Mouse (Mus musculus) MEL (cell line): ENCODE measurements around the gene Tab1. TPM values are rescaled to one million over a fixed set of nuclear protein-coding genes. Genes with fewer than 3 reads are reported as not detected.

Source experiments
- DNase-seq: peaks from one replicate; pipeline ENCODE4 v3.0.0; 2011; ENCODE audit warnings: low read depth, low spot score
- H3K27ac ChIP-seq: 2 replicates; pipeline ENCODE4 v1.5.1; 2012; ENCODE audit warnings: low read depth, mild to moderate bottlenecking, control low read depth, low read length, moderate library complexity; ENCODE audit not compliant: control insufficient read depth
- H3K27me3 ChIP-seq, 2 experiments: fragments of 150-350 bp in 1 of 2; sonication (generic) in 1 of 2; 2 replicates each; pipeline ENCODE4 v1.6.1; 2012; ENCODE audit warnings: low read length in 2 of 2, mild to moderate bottlenecking in 2 of 2, improper control_type of control experiment in 1 of 2, moderate library complexity in 1 of 2; ENCODE audit not compliant: insufficient read depth in 2 of 2, control insufficient read depth in 1 of 2
- H3K36me3 ChIP-seq, 2 experiments: 2 replicates each; pipeline ENCODE4 v1.6.1; 2012 to 2014; ENCODE audit warnings: low read length in 2 of 2, improper control_type of control experiment in 1 of 2, inconsistent platforms in 1 of 2, mild to moderate bottlenecking in 1 of 2; ENCODE audit not compliant: insufficient read depth in 2 of 2, control insufficient read depth in 1 of 2
- H3K4me1 ChIP-seq, 2 experiments: fragments of 150-350 bp in 1 of 2; sonication (generic) in 1 of 2; 2 replicates each; pipeline ENCODE4 v1.6.1; 2012; ENCODE audit warnings: low read length in 2 of 2, improper control_type of control experiment in 1 of 2, mild to moderate bottlenecking in 1 of 2; ENCODE audit not compliant: insufficient read depth in 2 of 2, control insufficient read depth in 1 of 2
- H3K4me3 ChIP-seq, 2 experiments: fragments of 150-350 bp in 1 of 2; sonication (generic) in 1 of 2; 2 replicates each; pipeline ENCODE4 v1.5.1; 2012; ENCODE audit warnings: low read depth in 2 of 2, low read length in 2 of 2, mild to moderate bottlenecking in 2 of 2, moderate library complexity in 2 of 2, control low read depth in 1 of 2, improper control_type of control experiment in 1 of 2; ENCODE audit not compliant: control insufficient read depth in 1 of 2, insufficient read depth in 1 of 2
- H3K79me2 ChIP-seq: 2 replicates; pipeline ENCODE4 v1.6.1; 2012; ENCODE audit warnings: mild to moderate bottlenecking, low read length, moderate library complexity; ENCODE audit not compliant: control insufficient read depth, poor library complexity, insufficient read depth
- H3K9ac ChIP-seq: 2 replicates; pipeline ENCODE4 v1.6.1; 2012; ENCODE audit warnings: low read depth, mild to moderate bottlenecking, control low read depth, low read length, moderate library complexity; ENCODE audit not compliant: control insufficient read depth, poor library complexity, severe bottlenecking
- H3K9me3 ChIP-seq: fragments of 150-350 bp; sonication (generic); replicated peaks from 2 replicates; pipeline ENCODE4 v1.6.1; 2012; ENCODE audit warnings: mild to moderate bottlenecking, low read length, improper control_type of control experiment, moderate library complexity; ENCODE audit not compliant: insufficient read depth
- CHD1 ChIP-seq: IDR thresholded peaks from 2 replicates; pipeline ENCODE4 v1.6.1; 2012; ENCODE audit warnings: low read depth, mild to moderate bottlenecking, inconsistent platforms, low read length, improper control_type of control experiment
- CHD2 ChIP-seq: IDR thresholded peaks from 2 replicates; pipeline ENCODE4 v1.6.1; 2011; ENCODE audit warnings: low read length, improper control_type of control experiment
- CTCF ChIP-seq, 3 experiments: IDR thresholded peaks in 2 of 3; conservative IDR thresholded peaks in 1 of 3; 2 replicates each; pipeline ENCODE4 v1.5.1; 2011 to 2012; ENCODE audit warnings: low read length in 3 of 3, low read depth in 2 of 3, mild to moderate bottlenecking in 2 of 3, improper control_type of control experiment in 1 of 3, inconsistent platforms in 1 of 3, mixed read lengths in 1 of 3, moderate library complexity in 1 of 3; ENCODE audit not compliant: control insufficient read depth in 1 of 3, insufficient read depth in 1 of 3, poor library complexity in 1 of 3, severe bottlenecking in 1 of 3
- E2F4 ChIP-seq: IDR thresholded peaks from 2 replicates; pipeline ENCODE4 v1.6.1; 2011; ENCODE audit warnings: low read depth, low read length, improper control_type of control experiment, borderline replicate concordance
- ELF1 ChIP-seq: IDR thresholded peaks from 2 replicates; pipeline ENCODE4 v1.6.1; 2014; ENCODE audit warnings: low read depth, mild to moderate bottlenecking, inconsistent platforms, low read length, improper control_type of control experiment, moderate library complexity
- EP300 ChIP-seq, 2 experiments: IDR thresholded peaks; 2 replicates each; pipeline ENCODE4 v1.6.1; 2011; ENCODE audit warnings: improper control_type of control experiment in 2 of 2, low read length in 2 of 2, low read depth in 1 of 2, mild to moderate bottlenecking in 1 of 2
- GATA1 ChIP-seq: IDR thresholded peaks from 2 replicates; pipeline ENCODE4 v1.6.1; 2011; ENCODE audit warnings: low read depth, low read length, improper control_type of control experiment
- MAX ChIP-seq: IDR thresholded peaks from 2 replicates; pipeline ENCODE4 v1.6.1; 2011; ENCODE audit warnings: low read length, improper control_type of control experiment
- MYB ChIP-seq: IDR thresholded peaks from 2 replicates; pipeline ENCODE4 v1.6.1; 2011; ENCODE audit warnings: mild to moderate bottlenecking, low read depth, low read length, improper control_type of control experiment
- NELFE ChIP-seq: IDR thresholded peaks from 2 replicates; pipeline ENCODE4 v1.6.1; 2011; ENCODE audit warnings: low read depth, low read length, improper control_type of control experiment
- NRF1 ChIP-seq: IDR thresholded peaks from 2 replicates; pipeline ENCODE4 v1.6.1; 2014; ENCODE audit warnings: low read depth, mild to moderate bottlenecking, inconsistent platforms, low read length, improper control_type of control experiment, moderate library complexity; ENCODE audit not compliant: poor library complexity, insufficient read depth, severe bottlenecking
- POLR2A ChIP-seq, 2 experiments: IDR thresholded peaks; 2 replicates each; pipeline ENCODE4 v1.6.1; 2011 to 2012; ENCODE audit warnings: low read length in 2 of 2, mild to moderate bottlenecking in 2 of 2, control low read depth in 1 of 2, improper control_type of control experiment in 1 of 2, low read depth in 1 of 2, moderate library complexity in 1 of 2; ENCODE audit not compliant: control insufficient read depth in 1 of 2, insufficient read depth in 1 of 2, poor library complexity in 1 of 2
- RAD21 ChIP-seq: IDR thresholded peaks from 2 replicates; pipeline ENCODE4 v1.6.1; 2011; ENCODE audit warnings: mild to moderate bottlenecking, low read depth, low read length, improper control_type of control experiment
- RCOR1 ChIP-seq: IDR thresholded peaks from 2 replicates; pipeline ENCODE4 v1.6.1; 2012; ENCODE audit warnings: low read depth, mild to moderate bottlenecking, inconsistent platforms, low read length, improper control_type of control experiment
- SMC3 ChIP-seq: IDR thresholded peaks from 2 replicates; pipeline ENCODE4 v1.6.1; 2011; ENCODE audit warnings: low read depth, low read length, improper control_type of control experiment
- TAL1 ChIP-seq: IDR thresholded peaks from 2 replicates; pipeline ENCODE4 v1.6.1; 2012; ENCODE audit warnings: mild to moderate bottlenecking, inconsistent platforms, low read length, moderate library complexity, mixed read lengths
- TCF12 ChIP-seq: IDR thresholded peaks from 2 replicates; pipeline ENCODE4 v1.6.1; 2014; ENCODE audit warnings: low read depth, mild to moderate bottlenecking, inconsistent platforms, low read length, improper control_type of control experiment, moderate library complexity
- USF1 ChIP-seq: IDR thresholded peaks from 2 replicates; pipeline ENCODE4 v1.6.1; 2014; ENCODE audit warnings: low read depth, mild to moderate bottlenecking, inconsistent platforms, low read length, improper control_type of control experiment, moderate library complexity
- USF2 ChIP-seq, 2 experiments: IDR thresholded peaks; 2 replicates each; pipeline ENCODE4 v1.6.1; 2011 to 2012; ENCODE audit warnings: improper control_type of control experiment in 2 of 2, low read length in 2 of 2, borderline replicate concordance in 1 of 2, inconsistent platforms in 1 of 2, low read depth in 1 of 2, mild to moderate bottlenecking in 1 of 2; ENCODE audit not compliant: insufficient read depth in 1 of 2
- ZMIZ1 ChIP-seq: IDR thresholded peaks from 2 replicates; pipeline ENCODE4 v1.6.1; 2012; ENCODE audit warnings: low read depth, mild to moderate bottlenecking, inconsistent platforms, low read length, improper control_type of control experiment, moderate library complexity
- polyA plus RNA-seq, 2 experiments: library from polyadenylated mRNA; stranded (reverse) in 1 of 2; unstranded in 1 of 2; fragments of >175 nt in 1 of 2; fragments of >200 nt in 1 of 2; gene quantifications; 2 replicates each; pipeline versions ENCODE4 v1.2.1 to v1.2.4; 2012; ENCODE audit warnings: low replicate concordance in 2 of 2, low read depth in 1 of 2; ENCODE audit not compliant: insufficient read length in 2 of 2, insufficient read depth in 1 of 2, missing spikeins in 1 of 2
- total RNA-seq: library from RNA; depleted of rRNA; stranded (reverse); fragments of 300-350 nt; gene quantifications from 2 replicates; pipeline ENCODE4 v1.2.3, GENCODE M21; 2012

Gene Tab1
- total and polyA plus RNA-seq, 3 experiments = 23.3 to 31.1 TPM; not detected in 1

- H3K9me3 ChIP-seq = no peaks in the 10 kb centered on the region
- no peak overlapping the region for H3K27ac ChIP-seq
- no peak for DNase-seq
- no peak overlapping the region for H3K9ac ChIP-seq
- H3K4me3 ChIP-seq = no peak overlapping the region
- no peaks in the 10 kb centered on the region for H3K79me2 ChIP-seq
- TF ChIP-seq E2F4 = no peak
- no peak for TF ChIP-seq MAX
- TF ChIP-seq, all 39 proteins: peak for 0
- no peaks in the 10 kb centered on the region for H3K4me1 ChIP-seq
- no peaks in the 10 kb centered on the region for H3K27me3 ChIP-seq
- no peaks in the 10 kb centered on the region; a peak in 1 of 4 replicates for H3K36me3 ChIP-seq
Measured at GRCm38 (mm10) chr15:80165396-80165795, 32.5 kb downstream of the Tab1 start.

- Histone ChIP-seq H3K27me3 (no peaks in the 10 kb centered on the region), H3K36me3 (no peaks in the 10 kb centered on the region), H3K9ac (no peak overlapping the region), H3K27ac (no peak overlapping the region), H3K9me3 (no peaks in the 10 kb centered on the region), H3K79me2 (no peaks in the 10 kb centered on the region), H3K4me3 (no peak overlapping the region), H3K4me1 (peaks cover 0 to 7% of the 10 kb centered on the region in 2 experiments; a peak in 1 of 4 replicates)
- DNase-seq = no peak
- TF ChIP-seq CTCF (IDR thresholded peaks at IDR 0.05 in 2 of 3, conservative IDR thresholded peaks at IDR 0.05 in 1 of 3; ENCODE audit: control insufficient read depth in 1 of 3, insufficient read depth in 1 of 3, low read depth in 2 of 3, low read length in 3 of 3, poor library complexity in 1 of 3, severe bottlenecking in 1 of 3) (no peak), RCOR1 (no peak), POLR2A (IDR thresholded peaks at IDR 0.05; ENCODE audit: control insufficient read depth in 1 of 2, insufficient read depth in 1 of 2, low read depth in 1 of 2, low read length in 2 of 2, poor library complexity in 1 of 2) (no peak), TAL1 (no peak), USF2 (IDR thresholded peaks at IDR 0.05; ENCODE audit: borderline replicate concordance in 1 of 2, insufficient read depth in 1 of 2, low read depth in 1 of 2, low read length in 2 of 2) (no peak), CHD1 (no peak), EP300 (IDR thresholded peaks at IDR 0.05; ENCODE audit: low read depth in 1 of 2, low read length in 2 of 2) (no peak), ELF1 (no peak), USF1 (no peak), RAD21 (no peak)
Measured at GRCm38 (mm10) chr15:80169484-80169883, 36.6 kb downstream of the Tab1 start.

GRCm38 (mm10) chr15:80170357-80170756 lies 37.4 kb downstream of the Tab1 start:
- H3K27me3 ChIP-seq = no peaks in the 10 kb centered on the region
- peaks cover 0 to 7% of the 10 kb centered on the region in 2 experiments; a peak in 1 of 4 replicates for H3K4me1 ChIP-seq
- H3K36me3 ChIP-seq = no peaks in the 10 kb centered on the region
- no peaks in the 10 kb centered on the region for H3K79me2 ChIP-seq
- no peak overlapping the region for H3K27ac ChIP-seq
- no peak for TF ChIP-seq SMC3
- no peak for TF ChIP-seq CTCF (IDR thresholded peaks at IDR 0.05 in 2 of 3, conservative IDR thresholded peaks at IDR 0.05 in 1 of 3; ENCODE audit: control insufficient read depth in 1 of 3, insufficient read depth in 1 of 3, low read depth in 2 of 3, low read length in 3 of 3, poor library complexity in 1 of 3, severe bottlenecking in 1 of 3)
- no peak for TF ChIP-seq GATA1
- TF ChIP-seq POLR2A (IDR thresholded peaks at IDR 0.05; ENCODE audit: control insufficient read depth in 1 of 2, insufficient read depth in 1 of 2, low read depth in 1 of 2, low read length in 2 of 2, poor library complexity in 1 of 2) = no peak
- no peak for TF ChIP-seq NELFE
- TF ChIP-seq TCF12 = no peak
- no peak for TF ChIP-seq ZMIZ1
- TF ChIP-seq CHD2 = no peak
- TF ChIP-seq MYB = no peak
- no peak for TF ChIP-seq TAL1
- no peak for TF ChIP-seq NRF1
- H3K9me3 ChIP-seq = no peaks in the 10 kb centered on the region
- no peak overlapping the region for H3K9ac ChIP-seq
- no peak for DNase-seq
- H3K4me3 ChIP-seq = no peak overlapping the region
